14 mouse cellular contexts compared by ENCODE assay signal in the genomic region with DNA sequence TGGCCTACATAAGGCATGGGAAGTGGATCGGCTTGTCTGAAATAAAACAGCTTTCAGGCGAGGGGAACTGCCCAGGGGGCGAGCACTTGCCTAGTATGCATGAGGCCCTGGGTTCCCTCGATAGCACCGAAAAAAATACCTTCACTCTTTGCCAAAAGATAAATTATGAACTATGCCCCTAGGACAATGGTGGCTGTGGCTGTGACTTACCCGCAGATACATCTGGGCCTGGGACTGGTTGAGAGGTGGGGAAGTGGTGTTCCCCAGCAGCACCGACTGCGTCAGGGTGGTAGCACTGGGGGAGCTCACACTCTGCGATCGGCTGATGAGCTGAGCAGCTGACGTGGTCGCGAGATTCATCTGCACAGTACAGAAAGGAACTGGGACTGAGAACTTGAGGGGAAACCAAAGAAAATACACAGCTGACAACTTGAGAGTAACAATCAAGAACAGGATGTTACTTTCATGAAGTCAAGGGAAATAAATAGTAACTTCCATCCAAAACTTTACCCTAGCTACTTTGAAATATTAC. TPM values are rescaled to one million over a fixed set of nuclear protein-coding genes. Genes with fewer than 3 reads are reported as not detected.
"Had no signal": no experiment of that assay in that cellular context is flagged by ENCODE, and none has a peak within 500 bp of the region (broad histone marks: within the 10 kb centered on the region; RNA-seq: fewer than 3 reads in every experiment).

No protein-coding gene starts in this region.

- H3K9ac ChIP-seq: liver, embryonic 15.5 days; midbrain, embryonic 12.5 days had no signal

- H3K4me1 ChIP-seq: liver, embryonic 15.5 days had no signal

- DNase-seq: kidney, adult 9 months; kidney, postnatal 36 days; lung, adult 2 months; lung, postnatal 36 days; right cerebral cortex, postnatal 14 days had no signal

- H3K27me3 ChIP-seq: midbrain, embryonic 12.5 days had no signal

- H3K27ac ChIP-seq: kidney, postnatal 0 days; left cerebral cortex, adult 2 months; limb, embryonic 10.5 days; liver, embryonic 15.5 days; midbrain, embryonic 12.5 days had no signal

- H3K4me3 ChIP-seq: left cerebral cortex, adult 2 months; limb, embryonic 10.5 days; liver, embryonic 15.5 days; midbrain, embryonic 12.5 days had no signal

RNA-seq across cellular contexts. Expression of gene Klrg1, which starts 50.5 kb away (rescaled TPM):
- total RNA-seq: left cerebral cortex, adult 2 months; megakaryocyte progenitor cell, adult 5-6 weeks had no signal
- polyA plus RNA-seq: limb, embryonic 10.5 days; liver, embryonic 11.5 days; liver, embryonic 15.5 days; lung, postnatal 0 days; stomach, embryonic 16.5 days had no signal
